Mouse (Mus musculus) hindbrain, embryonic 12.5 days (tissue): ENCODE measurements around the gene Actg2. TPM values are rescaled to one million over a fixed set of nuclear protein-coding genes. Genes with fewer than 3 reads are reported as not detected.

Experiments used
- ATAC-seq: fragments of 200-750 bp; cut with Nextera tagmentation; 2 replicates; pipeline ENCODE4 v1.8.0; 2017; ENCODE audit warnings: moderate TSS enrichment; ENCODE audit not compliant: low FRiP score
- H3K27ac ChIP-seq: fragments of 300-500 bp; sonication (generic); 2 replicates; pipeline ENCODE4 v1.5.1; 2016; ENCODE audit warnings: mild to moderate bottlenecking
- H3K27me3 ChIP-seq: fragments of 300-500 bp; sonication (generic); 2 replicates; pipeline ENCODE4 v1.6.1; 2016; ENCODE audit warnings: mild to moderate bottlenecking
- H3K36me3 ChIP-seq: fragments of 300-500 bp; sonication (generic); 2 replicates; pipeline ENCODE4 v1.6.1; 2016; ENCODE audit warnings: mild to moderate bottlenecking
- H3K4me1 ChIP-seq: fragments of 300-500 bp; sonication (generic); 2 replicates; pipeline ENCODE4 v1.6.1; 2016
- H3K4me2 ChIP-seq: fragments of 300-500 bp; sonication (generic); replicated peaks from 2 replicates; pipeline ENCODE4 v1.6.1; 2016; ENCODE audit warnings: mild to moderate bottlenecking
- H3K4me3 ChIP-seq: fragments of 300-500 bp; sonication (generic); 2 replicates; pipeline ENCODE4 v1.5.1; 2016; ENCODE audit warnings: mild to moderate bottlenecking
- H3K9ac ChIP-seq: fragments of 300-500 bp; sonication (generic); 2 replicates; pipeline ENCODE4 v1.6.1; 2016; ENCODE audit warnings: mild to moderate bottlenecking, moderate library complexity
- H3K9me3 ChIP-seq: fragments of 300-500 bp; sonication (generic); replicated peaks from 2 replicates; pipeline ENCODE4 v1.6.1; 2016; ENCODE audit warnings: mild to moderate bottlenecking
- polyA plus RNA-seq: library from polyadenylated mRNA; unstranded; fragments of >200 nt; fragmentation: Nextera tagmentation; extraction: Ambion mirVana; gene quantifications from 2 replicates; pipeline ENCODE4 v1.2.1, GENCODE M21; 2016

Actg2 gene
- polyA plus RNA-seq, 1 experiment from 2014 or later: 2.5 TPM

GRCm38 (mm10) chr6:83464011-83464410 lies 72.1 kb downstream of the Actg2 start:
- Histone ChIP-seq H3K9ac (no peak overlapping the region), H3K27ac (no peak overlapping the region), H3K4me3 (no peak overlapping the region), H3K27me3 (no peaks in the 10 kb centered on the region), H3K4me2 (no peak overlapping the region), H3K9me3 (0 out of 2 replicates have a peak, but pooled peaks cover 2% of the 10 kb centered on the region), H3K36me3 (no peaks in the 10 kb centered on the region), H3K4me1 (no peaks in the 10 kb centered on the region)
- ATAC-seq: no peak

Other genes starting within 250 kb of the Actg2 start
- 29.8 and 30.0 TPM in 2 replicates for gene Mthfd2, start 210.4 kb downstream of the Actg2 start, polyA plus RNA-seq
- 52.5 and 55.4 TPM in 2 replicates for gene Mob1a, start 210.2 kb downstream of the Actg2 start, polyA plus RNA-seq
- 88.5 and 92.1 TPM in 2 replicates for gene Bola3, start 187.1 kb downstream of the Actg2 start, polyA plus RNA-seq
- gene Tet3, start 77.2 kb downstream of the Actg2 start, polyA plus RNA-seq: 63.3 and 63.9 TPM in 2 replicates
- 64.3 and 64.5 TPM in 2 replicates for gene Dguok, start 29.3 kb downstream of the Actg2 start, polyA plus RNA-seq
- gene Stambp, start 36.5 kb upstream of the Actg2 start, polyA plus RNA-seq: 30.6 and 37.1 TPM in 2 replicates
- not detected in 2 replicates for gene Clec4f, start 119.9 kb upstream of the Actg2 start, polyA plus RNA-seq
- not detected in 2 replicates for gene Cd207, start 141.6 kb upstream of the Actg2 start, polyA plus RNA-seq
- not detected in 2 replicates for gene Vax2, start 175.0 kb upstream of the Actg2 start, polyA plus RNA-seq
- 0.23 TPM in 1 of 2 replicates, not detected in the other for gene Atp6v1b1, start 206.7 kb upstream of the Actg2 start, polyA plus RNA-seq
- 0.13 TPM in 1 of 2 replicates, not detected in the other for gene Ankrd53, start 226.4 kb upstream of the Actg2 start, polyA plus RNA-seq
- gene Tex261, start 239.5 kb upstream of the Actg2 start, polyA plus RNA-seq: 62.2 and 65.8 TPM in 2 replicates